Mouse (Mus musculus) intestine, postnatal 0 days (tissue): ENCODE measurements around the gene Ampd3. TPM values are rescaled to one million over a fixed set of nuclear protein-coding genes. Genes with fewer than 3 reads are reported as not detected.

Experiments
- ATAC-seq: fragments of 200-750 bp; cut with Nextera tagmentation; 2 replicates; pipeline ENCODE4 v1.8.0; 2017; ENCODE audit warnings: mild to moderate bottlenecking, moderate TSS enrichment, moderate library complexity
- H3K27ac ChIP-seq: fragments of 300-500 bp; sonication (generic); 2 replicates; pipeline ENCODE4 v1.5.1; 2014; ENCODE audit warnings: mild to moderate bottlenecking, low read depth, low read length, moderate library complexity
- H3K27me3 ChIP-seq: fragments of 300-500 bp; sonication (generic); replicated peaks from 2 replicates; pipeline ENCODE4 v1.6.1; 2014; ENCODE audit warnings: low read length, mixed read lengths; ENCODE audit not compliant: control insufficient read depth, insufficient read depth
- H3K36me3 ChIP-seq: fragments of 300-500 bp; sonication (generic); 2 replicates; pipeline ENCODE4 v1.6.1; 2014; ENCODE audit warnings: mild to moderate bottlenecking, moderate library complexity; ENCODE audit not compliant: control insufficient read depth, insufficient read depth
- H3K4me1 ChIP-seq: fragments of 300-500 bp; sonication (generic); replicated peaks from 2 replicates; pipeline ENCODE4 v1.6.1; 2014; ENCODE audit warnings: antibody characterized with exemption, low read length, mixed read lengths; ENCODE audit not compliant: control insufficient read depth, insufficient read depth
- H3K4me2 ChIP-seq: fragments of 300-500 bp; sonication (generic); replicated peaks from 2 replicates; pipeline ENCODE4 v1.6.1; 2014; ENCODE audit warnings: low read depth, mild to moderate bottlenecking, moderate library complexity
- H3K4me3 ChIP-seq: fragments of 300-500 bp; sonication (generic); 2 replicates; pipeline ENCODE4 v1.5.1; 2014; ENCODE audit warnings: low read depth, low read length
- H3K9ac ChIP-seq: fragments of 300-500 bp; sonication (generic); 2 replicates; pipeline ENCODE4 v1.6.1; 2014; ENCODE audit warnings: mild to moderate bottlenecking, low read depth, low read length
- H3K9me3 ChIP-seq: fragments of 300-500 bp; sonication (generic); 2 replicates; pipeline ENCODE4 v1.6.1; 2016; ENCODE audit warnings: mixed run types; ENCODE audit not compliant: control insufficient read depth
- CTCF ChIP-seq: sonication (generic); IDR thresholded peaks from 2 replicates; pipeline ENCODE4 v1.5.1; 2016; ENCODE audit warnings: low read depth, mild to moderate bottlenecking, control low read depth, antibody characterized with exemption, moderate library complexity
- WGBS: fragments of 180-500 bp; shearing (Covaris S2); extraction: QIAGEN DNeasy Blood & Tissue Kit; methylation state at CpG from one replicate; pipeline ENCODE4 v1.1.7; 2014; 5-methylcytosine and 5-hydroxymethylcytosine counted together
- polyA plus RNA-seq: library from polyadenylated mRNA; unstranded; fragments of >200 nt; fragmentation: Nextera tagmentation; extraction: Ambion mirVana; gene quantifications from 2 replicates; pipeline ENCODE4 v1.2.1, GENCODE M21; 2015

Ampd3 gene
- polyA plus RNA-seq, 1 experiment from 2014 or later, result 7.4 TPM

- WGBS, result under 1% methylated on average over 4 of the region's 4 CpGs
- Histone ChIP-seq H3K27ac (no peak overlapping the region), H3K4me3 (no peak overlapping the region), H3K9ac (no peak overlapping the region), H3K4me2 (no peak overlapping the region), H3K36me3 (peaks cover 4% of the 10 kb centered on the region; the same call in 1 of the 2 replicates), H3K27me3 (no peaks in the 10 kb centered on the region), H3K4me1 (0 out of 2 replicates have a peak, but pooled peaks cover 3% of the 10 kb centered on the region), H3K9me3 (no peaks in the 10 kb centered on the region)
- TF ChIP-seq CTCF, result peak; percentile 96
- ATAC-seq, result no peak
Observed at GRCm38 (mm10) chr7:110801028-110801427, 33.0 kb downstream of the Ampd3 start.

DNA sequence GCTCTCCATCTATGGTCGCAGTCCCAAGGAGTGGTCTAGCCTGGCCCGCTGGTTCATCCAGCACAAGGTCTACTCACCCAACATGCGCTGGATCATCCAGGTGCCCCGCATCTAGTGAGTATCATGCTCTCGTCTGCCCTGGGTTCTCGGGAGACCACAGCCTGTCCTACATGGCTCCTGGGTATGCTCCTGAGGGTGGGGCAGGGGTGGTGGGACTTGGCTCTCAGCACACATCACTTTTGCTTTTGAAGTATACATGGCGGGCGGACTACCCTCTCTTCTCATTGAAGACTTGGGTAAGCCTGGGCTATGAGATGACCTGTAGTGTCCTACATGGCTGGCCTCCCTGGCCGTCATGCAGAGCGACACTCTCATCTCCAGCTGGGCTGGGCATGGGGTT lies 35.1 kb downstream of the Ampd3 start:
- WGBS, result 97% methylated on average over 10 of the region's 10 CpGs
- Histone ChIP-seq H3K4me1 (no peaks in the 10 kb centered on the region), H3K9me3 (no peaks in the 10 kb centered on the region), H3K4me2 (no peak overlapping the region), H3K36me3 (peaks cover 4% of the 10 kb centered on the region; the same call in 1 of the 2 replicates), H3K9ac (no peak overlapping the region), H3K27me3 (no peaks in the 10 kb centered on the region), H3K27ac (no peak overlapping the region), H3K4me3 (no peak overlapping the region)
- no peak for ATAC-seq
- no peak for TF ChIP-seq CTCF

GRCm38 (mm10) chr7:110804266-110804665 lies 36.3 kb downstream of the Ampd3 start:
- Histone ChIP-seq H3K27me3 (no peaks in the 10 kb centered on the region), H3K9me3 (no peaks in the 10 kb centered on the region), H3K4me2 (no peak overlapping the region), H3K4me3 (no peak overlapping the region), H3K9ac (no peak overlapping the region), H3K27ac (no peak overlapping the region), H3K4me1 (no peaks in the 10 kb centered on the region), H3K36me3 (peaks cover 4% of the 10 kb centered on the region; the same call in 1 of the 2 replicates)
- WGBS, result 67% methylated on average over 3 of the region's 3 CpGs
- TF ChIP-seq CTCF, result no peak
- no peak for ATAC-seq

- Histone ChIP-seq H3K9me3 (no peaks in the 10 kb centered on the region), H3K27me3 (no peaks in the 10 kb centered on the region), H3K4me3 (no peak overlapping the region), H3K36me3 (peaks cover 13% of the 10 kb centered on the region; the same call in 1 of the 2 replicates), H3K9ac (no peak overlapping the region), H3K27ac (no peak overlapping the region), H3K4me2 (no peak overlapping the region), H3K4me1 (no peaks in the 10 kb centered on the region)
- WGBS, result 85% methylated on average over 13 of the region's 13 CpGs
- no peak for TF ChIP-seq CTCF
- no peak for ATAC-seq
Observed at GRCm38 (mm10) chr7:110807460-110808030, 39.5 kb downstream of the Ampd3 start.

- Histone ChIP-seq H3K36me3 (peaks cover 17% of the 10 kb centered on the region), H3K4me1 (no peaks in the 10 kb centered on the region), H3K4me3 (no peak overlapping the region), H3K27ac (no peak overlapping the region), H3K4me2 (no peak overlapping the region), H3K9me3 (no peaks in the 10 kb centered on the region), H3K27me3 (no peaks in the 10 kb centered on the region), H3K9ac (no peak overlapping the region)
- TF ChIP-seq CTCF, result no peak
- no peak for ATAC-seq
- 61% methylated on average over 3 of the region's 3 CpGs for WGBS
Observed at GRCm38 (mm10) chr7:110808962-110809361, 41.0 kb downstream of the Ampd3 start.

DNA sequence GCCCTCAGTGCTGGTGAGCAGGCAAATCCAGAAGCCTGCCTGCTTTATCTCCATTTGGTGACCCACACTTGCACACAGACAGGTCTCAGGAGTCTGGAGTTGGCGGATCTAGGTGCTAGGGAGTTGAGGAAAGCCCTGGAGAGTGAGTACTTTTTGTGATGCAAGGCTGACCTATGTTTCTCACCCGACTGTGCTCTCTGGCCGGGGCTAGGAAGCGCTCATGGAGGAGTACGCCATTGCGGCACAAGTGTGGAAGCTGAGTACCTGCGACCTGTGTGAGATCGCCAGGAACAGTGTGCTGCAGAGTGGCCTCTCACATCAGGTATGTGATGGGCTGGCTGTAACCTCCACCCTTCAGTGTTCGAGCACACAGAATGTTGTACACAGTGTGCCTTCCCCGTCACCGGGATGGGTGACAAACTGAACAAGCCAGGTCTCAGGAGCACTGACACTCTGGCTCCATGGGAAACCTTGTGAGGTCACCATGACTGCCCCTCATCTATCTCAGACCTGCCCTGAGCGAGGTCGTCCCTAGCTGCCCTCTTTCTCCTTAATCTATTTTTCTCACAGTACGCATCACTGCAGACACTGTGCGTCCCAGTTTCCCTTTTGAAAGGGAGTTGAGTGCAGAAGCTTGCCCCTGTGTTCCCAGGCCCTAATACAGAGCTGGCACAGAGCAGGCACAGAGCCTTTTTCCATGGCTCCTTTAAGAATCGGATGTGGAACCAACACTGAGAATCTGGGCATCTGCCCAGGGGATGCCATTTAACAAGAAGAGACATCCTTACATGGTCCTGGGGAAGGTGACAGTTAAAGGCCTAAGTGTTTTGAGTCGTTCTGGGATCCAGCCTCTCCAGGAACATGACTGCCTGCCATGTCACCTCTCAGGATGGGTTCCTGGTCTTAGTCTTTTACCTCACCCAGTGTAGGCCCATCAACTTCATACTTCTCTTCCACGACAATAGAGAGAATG lies 41.9 kb downstream of the Ampd3 start:
- no peak for TF ChIP-seq CTCF
- no peaks in the 10 kb centered on the region for H3K9me3 ChIP-seq
- H3K4me2 ChIP-seq, result no peak overlapping the region
- H3K9ac ChIP-seq, result no peak overlapping the region
- no peaks in the 10 kb centered on the region for H3K4me1 ChIP-seq
- H3K27me3 ChIP-seq, result no peaks in the 10 kb centered on the region
- ATAC-seq, result no peak
- H3K4me3 ChIP-seq, result no peak overlapping the region
- no peak overlapping the region for H3K27ac ChIP-seq
- 89% methylated on average over 18 of the region's 18 CpGs for WGBS
- H3K36me3 ChIP-seq, result peaks cover 17% of the 10 kb centered on the region
